Mouse (Mus musculus) sigmoid colon, adult 10 weeks (tissue): ENCODE measurements around the gene Olfr209. TPM values are rescaled to one million over a fixed set of nuclear protein-coding genes. Genes with fewer than 3 reads are reported as not detected.

Source experiments
- polyA plus RNA-seq: library from polyadenylated mRNA; stranded (reverse); fragments of 350-450 nt; fragmentation: Illumina TruSeq; extraction: RNeasy Lipid Tissue Mini Kit (QIAGEN cat#74804); gene quantifications from one replicate; pipeline ENCODE4 v1.2.3, GENCODE M21; 2014; ENCODE audit warnings: low read depth, low replicate concordance

Olfr209 gene
- not detected for polyA plus RNA-seq

GRCm38 (mm10) chr16:59363893-59364292 lies at the start of gene Olfr209:
TSS of gene Olfr209 (minus strand) at chr16:59363993.

GRCm38 (mm10) chr16:59407032-59407431 lies 43.2 kb upstream of the Olfr209 start, which contains the start of gene Gabrr3:
TSS of gene Gabrr3 (plus strand) at chr16:59407332.

GRCm38 (mm10) chr16:59349146-59349545 lies 14.6 kb downstream of the Olfr209 start, which contains the start of gene Olfr206:
TSS of gene Olfr206 (minus strand) at chr16:59349246.

GRCm38 (mm10) chr16:59331038-59331437 lies 32.8 kb downstream of the Olfr209 start, which contains the start of gene Olfr205:
TSS of gene Olfr205 (minus strand) at chr16:59331138.

GRCm38 (mm10) chr16:59318148-59318547 lies 45.6 kb downstream of the Olfr209 start, which contains the start of gene Olfr204:
TSS of gene Olfr204 (minus strand) at chr16:59318248.

Other genes with a start within 250 kb of the Olfr209 start
- gene Olfr194, start 242.9 kb downstream of the Olfr209 start, polyA plus RNA-seq: not detected
- gene Olfr195, start 216.9 kb downstream of the Olfr209 start, polyA plus RNA-seq: not detected
- not detected for gene Olfr196, start 193.5 kb downstream of the Olfr209 start, polyA plus RNA-seq
- gene Olfr198, start 160.5 kb downstream of the Olfr209 start, polyA plus RNA-seq: not detected
- not detected for gene Olfr199, start 144.2 kb downstream of the Olfr209 start, polyA plus RNA-seq
- not detected for gene Olfr201, start 91.4 kb downstream of the Olfr209 start, polyA plus RNA-seq
- gene Olfr202, start 77.2 kb downstream of the Olfr209 start, polyA plus RNA-seq: not detected
- not detected for gene Olfr203, start 65.1 kb downstream of the Olfr209 start, polyA plus RNA-seq
- gene Olfr204, start 45.7 kb downstream of the Olfr209 start, polyA plus RNA-seq: not detected
- gene Olfr205, start 32.9 kb downstream of the Olfr209 start, polyA plus RNA-seq: not detected
- not detected for gene Olfr206, start 14.7 kb downstream of the Olfr209 start, polyA plus RNA-seq
- gene Gabrr3, start 43.3 kb upstream of the Olfr209 start, polyA plus RNA-seq: not detected
- 51.4 TPM for gene Riox2, start 107.8 kb upstream of the Olfr209 start, polyA plus RNA-seq
- gene Crybg3, start 237.0 kb upstream of the Olfr209 start, polyA plus RNA-seq: 36.2 TPM